Mouse (Mus musculus): ENCODE results near the gene Hnrnpf.

- no peak for TF ChIP-seq CTCF (IDR thresholded peaks at IDR 0.05; ENCODE audit: low read depth)
- no peak for TF ChIP-seq EP300 (optimal IDR thresholded peaks at IDR 0.05)
Observed at GRCm38 (mm10) chr6:117916737-117917426, 16.8 kb downstream of the Hnrnpf start.
